Mouse (Mus musculus) heart, embryonic 11.5 days (tissue): Measurements from ENCODE around the gene Svep1. TPM values are rescaled to one million over a fixed set of nuclear protein-coding genes. Genes with fewer than 3 reads are reported as not detected.

Source experiments
- ATAC-seq: fragments of 200-750 bp; cut with Nextera tagmentation; replicated peaks from 2 replicates; pipeline ENCODE4 v1.8.0; 2017; ENCODE audit warnings: moderate library complexity; ENCODE audit not compliant: insufficient number of reproducible peaks, low FRiP score, low TSS enrichment
- H3K27ac ChIP-seq: fragments of 300-500 bp; sonication (generic); 2 replicates; pipeline ENCODE4 v1.5.1; 2014; ENCODE audit warnings: mild to moderate bottlenecking, low read depth, low read length
- H3K27me3 ChIP-seq: fragments of 300-500 bp; sonication (generic); 2 replicates; pipeline ENCODE4 v1.6.1; 2014; ENCODE audit warnings: mild to moderate bottlenecking, low read length, mixed read lengths; ENCODE audit not compliant: control insufficient read depth, insufficient read depth
- H3K36me3 ChIP-seq: fragments of 300-500 bp; sonication (generic); 2 replicates; pipeline ENCODE4 v1.6.1; 2014; ENCODE audit warnings: mild to moderate bottlenecking, low read length, moderate library complexity, mixed read lengths; ENCODE audit not compliant: control insufficient read depth, insufficient read depth
- H3K4me1 ChIP-seq: fragments of 300-500 bp; sonication (generic); 2 replicates; pipeline ENCODE4 v1.6.1; 2014; ENCODE audit warnings: low read length; ENCODE audit not compliant: control insufficient read depth, insufficient read depth
- H3K4me2 ChIP-seq: fragments of 300-500 bp; sonication (generic); 2 replicates; pipeline ENCODE4 v1.6.1; 2014; ENCODE audit warnings: mild to moderate bottlenecking, moderate library complexity
- H3K4me3 ChIP-seq: fragments of 300-500 bp; sonication (generic); 2 replicates; pipeline ENCODE4 v1.5.1; 2014; ENCODE audit warnings: low read depth, low read length
- H3K9ac ChIP-seq: fragments of 300-500 bp; sonication (generic); 2 replicates; pipeline ENCODE4 v1.6.1; 2014; ENCODE audit warnings: mild to moderate bottlenecking, low read depth, low read length, moderate library complexity
- H3K9me3 ChIP-seq: fragments of 300-500 bp; sonication (generic); replicated peaks from 2 replicates; pipeline ENCODE4 v1.6.1; 2016; ENCODE audit warnings: low read length; ENCODE audit not compliant: control insufficient read depth
- WGBS: fragments of 180-500 bp; shearing (Covaris S2); extraction: QIAGEN DNeasy Blood & Tissue Kit; methylation state at CpG from one replicate; pipeline ENCODE4 v1.1.7; 2014; ENCODE audit not compliant: insufficient replicate concordance; 5-methylcytosine and 5-hydroxymethylcytosine counted together
- polyA plus RNA-seq: library from polyadenylated mRNA; unstranded; fragments of >200 nt; fragmentation: Nextera tagmentation; extraction: Ambion mirVana; gene quantifications from 2 replicates; pipeline ENCODE4 v1.2.1, GENCODE M21; 2014

Svep1 gene
- polyA plus RNA-seq, 1 experiment from 2014 or later = 2.1 TPM

- Histone ChIP-seq H3K4me3 (no peak overlapping the region), H3K4me2 (no peak overlapping the region), H3K4me1 (no peaks in the 10 kb centered on the region), H3K27ac (no peak overlapping the region), H3K9ac (no peak overlapping the region), H3K9me3 (no peaks in the 10 kb centered on the region), H3K36me3 (no peaks in the 10 kb centered on the region), H3K27me3 (peaks cover 40% of the 10 kb centered on the region)
- 50% methylated on average over 5 of the region's 5 CpGs for WGBS
- ATAC-seq = no peak
Observed at GRCm38 (mm10) chr4:58210557-58211090, 4.0 kb upstream of the Svep1 start.

GRCm38 (mm10) chr4:58205750-58206114, 927 bp downstream of the Svep1 start:
- under 1% methylated on average over 31 of the region's 31 CpGs for WGBS
- Histone ChIP-seq H3K4me1 (no peaks in the 10 kb centered on the region), H3K9ac (peak overlapping the region; percentile 61), H3K27me3 (peaks cover 31% of the 10 kb centered on the region), H3K4me2 (peak overlapping the region; percentile 80), H3K4me3 (peak overlapping the region; percentile 52), H3K9me3 (no peaks in the 10 kb centered on the region), H3K27ac (no peak overlapping the region), H3K36me3 (no peaks in the 10 kb centered on the region)
- ATAC-seq = no peak

GRCm38 (mm10) chr4:58201703-58202102, 5.0 kb downstream of the Svep1 start:
- no peak overlapping the region for H3K27ac ChIP-seq
- H3K4me3 ChIP-seq = no peak overlapping the region
- H3K27me3 ChIP-seq = peaks cover 6% of the 10 kb centered on the region; the same call in 1 of the 2 replicates
- H3K4me2 ChIP-seq = no peak overlapping the region
- WGBS = 79% methylated on average over 2 of the region's 2 CpGs
- H3K9me3 ChIP-seq = no peaks in the 10 kb centered on the region
- no peaks in the 10 kb centered on the region for H3K4me1 ChIP-seq
- H3K36me3 ChIP-seq = no peaks in the 10 kb centered on the region
- H3K9ac ChIP-seq = no peak overlapping the region
- ATAC-seq = no peak

DNA sequence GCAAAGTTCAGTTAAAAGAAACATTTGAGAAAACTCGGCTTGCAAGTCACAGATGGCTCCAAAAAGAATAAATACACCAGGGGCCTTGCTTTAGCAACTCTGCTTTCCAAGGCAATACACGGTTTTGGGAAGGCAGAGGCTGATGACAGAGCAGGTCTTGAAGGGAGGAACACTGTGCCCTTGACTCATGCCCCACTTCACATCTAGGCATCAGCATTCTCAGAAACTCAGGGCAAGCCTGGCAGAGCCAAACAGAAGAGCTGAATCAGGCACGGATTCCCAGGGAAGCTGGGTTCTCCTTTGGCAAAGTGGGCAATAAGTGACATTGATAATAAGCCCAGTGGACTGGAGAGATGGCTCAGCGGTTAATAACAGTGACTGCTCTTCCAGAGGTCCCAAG, 5.8 kb downstream of the Svep1 start:
- Histone ChIP-seq H3K27me3 (0 out of 2 replicates have a peak, but pooled peaks cover 5% of the 10 kb centered on the region), H3K4me2 (no peak overlapping the region), H3K9me3 (no peaks in the 10 kb centered on the region), H3K4me3 (no peak overlapping the region), H3K9ac (no peak overlapping the region), H3K27ac (no peak overlapping the region), H3K4me1 (no peaks in the 10 kb centered on the region), H3K36me3 (0 out of 2 replicates have a peak, but pooled peaks cover under 1% of the 10 kb centered on the region)
- 57% methylated on average over 4 of the region's 4 CpGs for WGBS
- no peak for ATAC-seq

- Histone ChIP-seq H3K36me3 (0 out of 2 replicates have a peak, but pooled peaks cover 2% of the 10 kb centered on the region), H3K4me1 (no peaks in the 10 kb centered on the region), H3K27ac (no peak overlapping the region), H3K4me3 (no peak overlapping the region), H3K4me2 (no peak overlapping the region), H3K27me3 (no peaks in the 10 kb centered on the region), H3K9me3 (no peaks in the 10 kb centered on the region), H3K9ac (no peak overlapping the region)
- WGBS = 82% methylated on average over 4 of the region's 4 CpGs
- no peak for ATAC-seq
Observed at GRCm38 (mm10) chr4:58197230-58197629, 9.4 kb downstream of the Svep1 start.

DNA sequence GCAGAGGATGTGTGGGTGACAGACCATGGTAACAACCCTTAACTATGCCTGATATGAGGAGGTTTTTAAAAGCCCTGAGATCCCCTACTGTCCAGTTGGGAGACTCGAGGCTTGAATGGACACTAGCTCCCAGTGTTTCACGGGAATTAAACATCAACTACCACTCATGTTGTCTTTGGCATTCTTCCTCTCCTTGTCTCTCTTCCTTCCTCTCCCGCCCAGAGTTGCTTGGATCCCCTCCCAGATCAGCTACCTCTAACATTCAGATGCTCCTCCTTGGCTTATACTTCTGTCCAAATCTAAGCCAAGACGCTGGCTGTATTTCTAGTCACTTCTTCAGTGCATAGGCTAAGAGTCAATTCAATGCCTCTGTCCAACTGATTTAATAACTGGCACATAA, 9.9 kb downstream of the Svep1 start:
- H3K36me3 ChIP-seq = 0 out of 2 replicates have a peak, but pooled peaks cover 2% of the 10 kb centered on the region
- no peak for ATAC-seq
- no peak overlapping the region for H3K9ac ChIP-seq
- H3K4me3 ChIP-seq = no peak overlapping the region
- no peak overlapping the region for H3K4me2 ChIP-seq
- no peaks in the 10 kb centered on the region for H3K27me3 ChIP-seq
- WGBS = 63% methylated on average over 4 of the region's 4 CpGs
- H3K9me3 ChIP-seq = no peaks in the 10 kb centered on the region
- no peaks in the 10 kb centered on the region for H3K4me1 ChIP-seq
- H3K27ac ChIP-seq = no peak overlapping the region

DNA sequence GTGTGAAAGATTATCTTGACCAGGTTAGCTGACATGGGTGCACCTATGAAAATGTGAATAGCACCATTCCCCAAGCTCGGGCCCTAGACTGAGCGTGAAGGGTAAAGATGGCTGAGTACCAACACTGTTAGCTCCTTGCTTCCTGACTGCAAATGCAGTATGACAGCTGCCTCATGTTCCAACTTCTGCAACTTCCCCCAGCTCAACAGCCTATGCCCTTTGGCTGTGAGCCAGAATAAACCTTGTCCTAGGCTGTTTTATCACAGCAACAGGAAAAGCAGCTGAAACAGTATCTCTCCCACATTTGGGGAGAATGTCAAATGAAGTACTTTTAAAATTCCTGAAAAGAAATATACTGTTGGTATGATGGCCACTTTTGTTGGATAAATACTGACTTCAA, 10.7 kb downstream of the Svep1 start:
- no peaks in the 10 kb centered on the region for H3K9me3 ChIP-seq
- H3K4me2 ChIP-seq = no peak overlapping the region
- 75% methylated on average over 2 of the region's 2 CpGs for WGBS
- H3K4me3 ChIP-seq = no peak overlapping the region
- H3K27me3 ChIP-seq = no peaks in the 10 kb centered on the region
- H3K27ac ChIP-seq = no peak overlapping the region
- H3K4me1 ChIP-seq = no peaks in the 10 kb centered on the region
- H3K9ac ChIP-seq = no peak overlapping the region
- 0 out of 2 replicates have a peak, but pooled peaks cover 2% of the 10 kb centered on the region for H3K36me3 ChIP-seq
- no peak for ATAC-seq

DNA sequence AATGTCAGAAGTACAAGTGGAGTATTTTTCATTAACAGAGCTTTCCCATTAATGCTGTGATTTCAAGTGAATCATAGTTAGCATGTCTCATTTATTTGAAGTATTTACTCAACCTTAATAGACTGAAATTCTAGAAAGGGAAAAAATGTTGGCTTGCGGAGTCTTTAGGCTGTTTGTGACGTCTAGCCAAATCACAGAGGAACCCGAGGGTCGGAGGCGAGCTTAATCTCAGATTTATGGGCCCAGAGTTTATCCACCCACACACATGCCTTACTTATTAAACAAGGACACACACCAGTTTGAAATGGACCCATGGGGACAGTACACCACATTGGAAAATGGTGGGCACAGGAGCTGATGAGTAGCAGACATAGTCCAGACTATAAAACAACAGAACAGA, 17.4 kb downstream of the Svep1 start:
- no peaks in the 10 kb centered on the region for H3K4me1 ChIP-seq
- H3K27me3 ChIP-seq = no peaks in the 10 kb centered on the region
- H3K4me3 ChIP-seq = no peak overlapping the region
- no peak overlapping the region for H3K27ac ChIP-seq
- H3K9ac ChIP-seq = no peak overlapping the region
- H3K36me3 ChIP-seq = no peaks in the 10 kb centered on the region
- no peak for ATAC-seq
- no peak overlapping the region for H3K4me2 ChIP-seq
- H3K9me3 ChIP-seq = no peaks in the 10 kb centered on the region
- 80% methylated on average over 5 of the region's 5 CpGs for WGBS

- H3K4me2 ChIP-seq = no peak overlapping the region
- H3K36me3 ChIP-seq = no peaks in the 10 kb centered on the region
- 82% methylated on average over 3 of the region's 3 CpGs for WGBS
- no peak overlapping the region for H3K27ac ChIP-seq
- H3K4me1 ChIP-seq = no peaks in the 10 kb centered on the region
- no peaks in the 10 kb centered on the region for H3K9me3 ChIP-seq
- H3K27me3 ChIP-seq = no peaks in the 10 kb centered on the region
- H3K9ac ChIP-seq = no peak overlapping the region
- ATAC-seq = no peak
- no peak overlapping the region for H3K4me3 ChIP-seq
Observed at GRCm38 (mm10) chr4:58185401-58185800, 21.3 kb downstream of the Svep1 start.
